Mouse (Mus musculus) adrenal gland (tissue): Measurements from ENCODE around the gene Hspbp1.

Experiments used
- intact Hi-C: fragments of 180-260 bp; cut with DNase I; formaldehyde crosslinking; loops from one replicate; pipeline ENCODE4 v1.15.1; 2025

The Hspbp1 gene

DNA sequence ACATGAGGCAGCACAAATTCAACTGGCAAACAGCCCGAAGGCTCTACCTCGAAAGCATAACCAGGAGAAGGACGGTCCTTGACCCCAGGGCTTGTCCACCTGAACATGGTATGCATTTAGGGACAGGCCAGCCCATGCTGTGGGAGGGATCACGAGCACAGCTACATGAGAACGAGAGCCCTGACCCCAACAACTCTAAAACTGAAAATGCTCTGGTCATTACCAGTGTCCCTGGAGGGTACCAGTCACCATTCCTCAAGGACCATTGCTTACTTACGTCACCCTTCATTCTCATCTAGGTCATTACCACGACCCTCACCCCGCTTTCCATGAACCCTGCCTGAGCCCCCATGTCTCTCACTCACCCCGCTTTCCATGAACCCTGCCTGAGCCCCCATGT is 15.7 kb downstream of the Hspbp1 start:
- intact Hi-C loops, result no loop called here

DNA sequence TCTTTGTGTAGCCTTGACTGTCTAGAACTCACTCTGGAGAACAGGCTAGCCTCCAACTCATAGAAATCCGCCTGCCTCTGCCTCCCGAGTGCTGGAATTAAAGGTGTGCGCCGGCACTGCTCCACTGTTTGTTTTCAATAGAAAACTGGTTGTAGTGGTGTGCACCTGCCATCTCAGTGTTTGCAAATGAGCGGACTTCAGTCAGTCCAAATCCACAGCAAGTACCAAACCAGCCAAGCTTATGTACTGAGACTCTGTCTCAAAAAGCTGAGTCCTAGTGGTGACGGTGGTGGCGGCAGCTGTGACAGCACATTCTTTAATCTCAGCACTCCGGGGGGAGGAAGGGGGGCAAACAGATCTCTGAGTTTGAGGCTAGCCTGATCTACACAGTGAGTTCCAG is 16.4 kb downstream of the Hspbp1 start:
- intact Hi-C loops, result no loop called here

DNA sequence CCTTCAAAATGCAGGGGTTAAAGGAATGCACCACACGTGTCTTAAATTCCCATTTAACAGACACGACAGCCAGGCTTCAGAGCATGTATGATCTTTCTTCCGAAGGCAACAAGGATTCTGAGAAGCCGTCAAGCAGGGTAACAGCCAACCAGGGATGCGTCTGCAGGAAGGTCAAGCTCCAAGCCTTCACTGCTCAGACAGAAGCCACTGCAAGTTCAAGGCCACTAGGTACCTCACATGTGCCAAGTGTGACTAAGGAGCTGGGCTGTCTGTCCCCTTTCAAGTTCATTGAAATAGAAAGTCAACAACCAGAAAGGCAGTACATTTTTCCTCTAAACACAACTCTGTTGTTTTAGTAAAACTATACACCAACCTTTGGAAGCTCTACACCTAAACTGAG is 18.0 kb downstream of the Hspbp1 start:
- intact Hi-C loops, result no loop called here

DNA sequence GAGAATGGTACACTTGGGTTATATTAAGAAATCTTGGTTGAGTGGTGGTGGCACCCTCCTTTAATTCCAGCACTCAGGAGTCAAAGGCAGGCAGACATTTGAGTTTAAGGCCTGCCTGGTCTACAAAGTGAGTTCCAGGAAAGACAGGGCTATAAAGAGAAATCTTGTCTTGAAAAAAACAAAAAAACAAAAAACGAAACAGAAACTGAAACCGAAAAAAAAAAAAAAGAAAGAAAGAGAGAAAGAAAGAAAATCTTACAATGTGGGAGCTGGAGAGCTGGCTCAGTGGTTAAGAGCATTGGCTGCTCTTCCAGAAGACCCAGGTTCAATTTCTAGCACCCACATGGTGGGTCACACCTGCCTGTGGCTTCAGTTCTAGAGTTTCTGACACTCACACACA is 21.1 kb downstream of the Hspbp1 start:
- intact Hi-C loops, result no loop called here

DNA sequence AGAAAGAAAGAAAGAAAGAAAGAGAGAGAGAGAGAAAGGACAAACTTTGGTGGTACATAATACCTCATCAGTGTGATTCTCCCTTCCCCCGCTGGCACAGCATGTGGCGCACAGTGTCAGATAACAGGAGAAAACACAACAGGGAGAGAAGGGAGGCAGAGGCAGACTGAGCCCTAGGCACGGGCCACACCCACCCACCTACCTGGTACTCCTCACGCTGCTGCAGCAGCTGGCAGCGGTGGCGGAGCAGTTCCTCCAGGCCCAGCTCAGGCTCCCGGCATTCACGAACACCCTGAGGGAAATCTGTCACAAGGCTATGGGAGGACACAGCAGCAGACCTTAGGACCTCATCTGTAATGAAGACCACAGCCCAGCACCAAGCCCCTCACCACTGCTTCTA is 21.7 kb downstream of the Hspbp1 start:
- intact Hi-C loops, result no loop called here

DNA sequence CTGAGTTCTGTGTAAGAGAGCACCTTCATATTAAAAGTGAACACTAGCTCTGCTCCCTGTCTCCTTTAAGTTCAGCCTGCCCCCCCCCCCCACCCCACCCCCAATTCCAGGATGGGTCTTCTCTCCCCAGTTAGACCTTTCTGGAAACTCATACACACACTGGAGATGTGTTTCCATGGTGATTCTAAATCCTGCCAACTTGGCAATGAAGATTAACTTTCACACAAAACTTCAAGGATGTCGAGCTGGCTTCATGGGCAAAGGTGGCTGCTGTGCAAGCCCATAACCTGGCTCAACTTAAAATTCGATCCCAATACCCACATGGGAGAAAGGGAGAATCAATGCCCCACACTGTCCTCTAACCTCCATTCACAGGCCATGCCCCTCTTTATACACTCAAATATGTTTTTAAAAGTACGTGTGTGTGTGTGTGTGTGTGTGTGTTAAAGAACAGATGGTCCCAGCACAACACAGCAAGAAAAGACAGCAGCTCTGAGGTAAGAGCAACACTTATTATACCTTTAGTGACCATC is 24.9 kb downstream of the Hspbp1 start:
- intact Hi-C loops, result no loop called here

DNA sequence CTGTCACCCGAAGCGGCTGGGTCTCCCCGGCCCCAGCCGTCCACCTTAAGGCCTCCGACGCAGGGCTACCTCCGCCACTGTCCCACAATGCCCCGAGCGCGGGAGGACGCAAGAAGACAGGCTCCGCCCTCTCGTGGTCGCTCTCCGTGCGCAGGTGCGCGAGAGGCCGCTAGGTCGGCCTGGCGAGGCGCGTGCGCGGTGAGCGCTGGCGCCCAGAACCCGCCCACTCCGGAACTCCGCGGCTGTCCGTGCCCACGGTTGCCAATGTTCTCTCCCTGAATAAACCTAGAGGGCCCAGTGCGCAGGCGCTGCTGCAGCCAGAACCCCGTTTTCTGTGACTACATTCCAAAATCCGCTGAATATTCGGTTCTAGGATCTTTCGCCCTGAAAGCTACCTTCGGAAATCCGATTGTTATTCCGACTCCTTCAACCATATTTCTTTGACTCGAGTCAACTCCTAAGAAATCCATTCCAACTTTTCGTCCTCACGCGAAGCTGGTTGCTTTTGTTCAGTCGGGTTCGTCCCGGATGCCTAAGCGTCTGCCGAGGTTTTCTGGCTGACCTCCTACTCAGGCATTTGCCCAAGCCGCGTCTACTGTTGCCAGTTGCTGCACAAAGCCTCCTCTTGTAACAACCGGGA is 25.8 kb downstream of the Hspbp1 start, which contains the start of gene Ppp6r1:
Ppp6r1 (minus strand) TSS at position 108 of the 640 bp plus-strand sequence.
- intact Hi-C loops, result no loop called here

DNA sequence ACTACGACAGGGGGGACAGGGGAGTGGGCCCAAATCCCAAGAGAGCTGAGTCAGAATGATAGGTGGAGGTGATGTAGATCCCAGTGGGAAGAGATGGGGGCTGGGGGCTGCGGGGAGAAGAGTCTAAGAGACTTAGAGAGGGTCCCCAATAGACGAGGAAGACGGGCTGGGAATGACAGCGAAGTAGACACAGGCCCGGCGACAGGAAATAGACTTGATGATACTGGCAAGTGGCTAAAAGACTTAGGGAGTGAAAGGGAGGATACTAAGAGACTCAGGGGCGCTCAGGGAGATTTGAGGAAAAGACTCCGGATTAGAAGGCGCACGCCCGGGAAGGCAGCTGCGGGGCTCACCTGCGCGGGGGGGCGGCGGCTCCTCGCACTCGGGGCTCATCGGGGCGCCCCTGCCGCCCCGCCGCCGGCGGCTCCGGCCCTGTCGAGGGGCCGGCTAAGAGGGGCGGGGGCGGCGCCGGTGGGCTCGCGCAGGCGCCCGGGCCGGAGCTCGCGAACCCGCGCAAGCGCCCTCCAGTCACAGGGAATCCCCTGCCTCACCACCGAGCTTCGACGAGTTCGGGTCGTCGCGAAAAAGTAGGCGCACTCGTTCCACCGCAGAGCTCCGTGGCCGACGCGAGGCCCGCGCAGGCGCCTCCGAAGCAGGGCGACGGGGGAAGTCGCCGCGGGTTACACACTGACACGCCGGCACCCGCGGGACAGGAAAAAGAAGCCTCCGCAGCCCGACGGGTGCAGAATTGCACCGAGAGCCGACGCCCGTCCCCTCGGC is 26.6 kb downstream of the Hspbp1 start:
- intact Hi-C loops, result no loop called here

DNA sequence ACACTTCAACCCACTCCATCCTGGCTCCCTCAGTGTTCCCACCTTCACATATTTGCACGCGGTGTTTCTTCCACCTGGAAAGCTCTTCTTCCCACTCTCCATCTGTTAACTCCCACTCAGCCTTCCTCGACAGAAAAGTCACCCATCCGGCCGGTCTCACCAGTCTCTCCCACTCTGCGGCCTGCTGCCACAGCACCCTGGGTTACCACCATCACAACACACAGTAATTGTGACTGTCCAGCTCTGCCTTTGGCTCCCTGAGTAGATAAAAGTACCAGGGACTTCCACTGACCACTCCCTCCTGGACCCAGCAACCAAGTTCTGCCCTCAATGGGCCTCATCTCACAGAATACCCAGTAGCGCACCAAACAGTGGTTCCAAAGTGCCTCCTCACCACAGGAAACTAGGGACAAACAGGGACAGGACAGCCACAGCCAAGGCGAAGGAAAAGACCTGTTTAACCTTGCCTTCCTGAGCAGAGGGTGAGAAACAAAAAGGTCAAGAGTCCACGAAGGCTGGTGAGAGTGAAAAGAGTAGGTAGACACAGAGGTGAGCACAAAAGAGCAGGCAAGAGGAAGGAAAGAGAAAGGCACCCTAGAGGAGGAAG is 27.2 kb downstream of the Hspbp1 start:
- intact Hi-C loops, result no loop called here

DNA sequence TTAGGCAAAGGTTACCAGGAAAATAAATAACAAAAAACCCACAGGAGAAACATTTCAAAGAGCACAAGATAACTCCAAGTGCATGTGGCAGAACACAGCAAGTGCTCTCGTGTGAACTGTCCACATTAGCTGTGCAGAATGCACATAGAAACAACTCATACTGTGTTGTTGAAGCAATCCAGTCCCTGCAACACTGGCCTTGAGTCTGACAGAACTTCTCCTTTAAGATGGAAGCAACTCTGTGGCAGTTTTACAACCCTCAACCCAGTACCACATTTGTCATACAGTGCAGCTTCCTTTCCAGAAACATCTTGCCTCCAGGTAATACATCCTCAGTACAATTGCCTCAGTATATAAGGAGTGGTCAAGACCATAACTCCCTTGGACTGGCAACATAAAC is 28.1 kb downstream of the Hspbp1 start:
- intact Hi-C loops, result no loop called here

DNA sequence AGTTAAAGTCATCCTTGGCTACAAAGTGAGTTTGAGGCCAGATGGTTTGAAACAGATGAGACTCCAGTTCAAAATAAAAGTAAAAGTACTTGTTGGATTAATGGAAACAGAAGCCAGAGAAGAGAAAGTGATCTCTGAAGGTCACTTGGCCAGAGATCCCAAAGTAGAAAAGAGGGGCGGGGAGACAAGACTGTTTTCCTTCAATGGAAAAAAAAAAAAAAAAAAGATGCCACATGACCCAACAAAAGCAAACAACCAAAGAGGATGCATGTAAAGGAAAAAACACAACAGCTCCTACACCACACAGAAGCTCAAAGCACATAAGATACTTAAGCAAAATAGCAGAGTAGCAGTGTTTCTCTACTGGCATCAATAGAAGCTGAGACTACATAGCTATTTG is 29.0 kb downstream of the Hspbp1 start:
- intact Hi-C loops, result no loop called here

DNA sequence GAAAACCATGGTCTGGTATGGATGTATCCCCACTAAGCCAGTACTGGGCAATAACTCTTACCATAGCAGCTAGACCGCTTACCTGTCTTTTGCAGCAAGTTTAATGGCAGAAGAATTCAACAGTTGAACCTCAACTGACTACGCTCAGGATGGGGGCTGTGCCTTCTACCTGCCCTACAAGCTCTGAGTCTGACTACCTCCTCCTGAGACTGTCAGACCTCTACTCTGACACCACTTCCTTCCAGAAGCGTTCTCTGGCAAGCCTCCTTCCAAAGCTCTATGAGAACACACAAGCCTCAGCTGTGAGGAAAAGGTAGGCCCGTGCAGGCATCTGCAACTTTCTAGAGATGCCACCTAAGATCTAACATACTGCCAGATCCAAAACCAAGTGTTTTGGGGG is 29.5 kb downstream of the Hspbp1 start:
- intact Hi-C loops, result no loop called here

DNA sequence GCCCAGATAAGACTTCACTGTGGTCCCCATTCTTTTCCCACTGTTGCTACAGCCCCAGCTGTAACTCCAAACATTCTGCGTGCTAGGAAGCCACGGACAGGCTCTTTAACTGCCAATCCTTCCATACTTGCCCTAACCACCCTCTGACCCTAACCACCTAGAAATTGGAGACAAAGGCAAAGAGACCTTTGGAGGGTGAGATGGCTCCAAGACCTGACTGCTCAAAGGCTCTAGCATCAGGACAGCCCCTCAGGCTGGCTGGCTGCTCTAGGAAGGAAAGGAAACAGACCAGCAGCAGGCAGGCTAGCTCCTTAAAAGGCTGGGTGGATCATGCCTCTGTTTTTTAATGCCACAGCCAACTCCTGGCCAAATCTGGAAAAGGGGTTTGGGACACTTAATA is 30.6 kb downstream of the Hspbp1 start:
- intact Hi-C loops, result no loop called here

DNA sequence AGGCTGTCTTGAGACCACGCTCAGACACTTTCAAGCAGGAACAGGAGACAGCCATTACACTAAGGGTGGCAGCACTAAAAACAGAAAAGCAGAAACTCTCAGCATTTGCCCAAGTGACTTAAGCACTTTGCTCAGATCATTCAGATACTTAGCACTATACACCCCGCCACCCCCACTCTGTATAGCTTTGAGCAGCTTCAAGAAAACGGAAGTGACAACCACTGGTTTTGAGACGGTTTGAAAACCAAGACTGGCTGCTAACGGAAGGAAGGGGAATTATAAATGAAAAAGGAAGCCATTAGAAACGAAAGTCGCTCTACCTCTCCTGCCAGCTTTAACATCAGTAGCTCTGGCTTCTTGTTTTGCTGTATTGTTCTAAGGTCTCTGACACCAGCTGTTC is 31.1 kb downstream of the Hspbp1 start:
- intact Hi-C loops, result no loop called here

DNA sequence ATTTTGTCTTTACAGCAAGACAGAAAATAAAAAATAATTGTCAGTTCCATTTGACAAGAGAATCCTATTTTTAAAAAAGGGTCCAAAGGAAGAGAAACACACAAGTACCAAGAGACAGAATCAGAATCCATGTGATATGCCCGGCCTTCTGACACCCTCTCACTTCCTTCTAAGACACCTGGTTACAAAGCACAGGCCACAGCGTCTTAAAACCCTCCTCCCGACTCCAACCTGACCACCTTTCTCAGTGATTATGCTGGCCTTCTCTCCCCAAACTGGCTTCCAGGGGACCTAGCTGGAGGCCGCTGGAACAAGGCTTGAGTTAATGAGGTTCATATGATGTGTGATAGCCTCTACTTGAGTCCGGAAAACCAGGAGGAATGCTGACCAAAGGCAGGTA is 31.5 kb downstream of the Hspbp1 start:
- intact Hi-C loops, result no loop called here

DNA sequence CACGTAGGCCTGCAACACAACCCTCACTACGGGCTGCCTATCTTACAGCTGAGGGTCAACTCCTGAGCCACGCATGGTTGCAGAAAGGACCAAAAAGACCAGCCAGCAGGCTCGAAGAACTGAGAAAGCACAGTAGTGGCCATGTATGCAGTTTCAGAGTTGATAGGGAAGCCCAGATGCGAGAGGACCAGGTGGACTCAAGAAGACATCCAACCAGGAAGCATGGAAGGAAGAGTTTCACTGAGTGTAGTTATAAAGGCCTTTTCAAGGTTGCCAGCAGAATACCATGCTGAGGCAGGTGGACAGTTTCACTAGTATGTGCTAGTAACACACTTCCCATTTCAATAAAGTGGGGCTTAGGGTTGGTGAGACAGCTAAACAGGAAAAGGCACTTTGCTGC is 32.1 kb downstream of the Hspbp1 start:
- intact Hi-C loops, result no loop called here

DNA sequence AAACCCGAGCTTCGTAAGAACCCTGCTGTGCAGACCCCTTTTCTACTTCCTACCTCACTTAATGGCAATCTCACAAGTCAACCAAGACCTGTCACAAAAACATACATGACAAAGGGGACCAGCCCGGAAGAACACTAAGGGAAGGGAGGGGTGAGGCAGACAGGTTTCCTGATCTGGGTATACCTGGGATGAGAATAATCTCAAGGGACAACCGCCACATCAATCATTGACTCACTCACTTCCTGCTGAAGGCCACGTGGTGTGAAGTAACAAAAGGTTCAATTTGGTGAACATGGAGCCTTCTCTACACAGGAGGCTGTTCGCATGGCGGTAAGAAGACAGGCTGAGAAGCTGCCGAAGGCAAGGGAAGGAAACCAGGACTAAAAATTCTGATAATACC is 33.3 kb downstream of the Hspbp1 start:
- intact Hi-C loops, result no loop called here

DNA sequence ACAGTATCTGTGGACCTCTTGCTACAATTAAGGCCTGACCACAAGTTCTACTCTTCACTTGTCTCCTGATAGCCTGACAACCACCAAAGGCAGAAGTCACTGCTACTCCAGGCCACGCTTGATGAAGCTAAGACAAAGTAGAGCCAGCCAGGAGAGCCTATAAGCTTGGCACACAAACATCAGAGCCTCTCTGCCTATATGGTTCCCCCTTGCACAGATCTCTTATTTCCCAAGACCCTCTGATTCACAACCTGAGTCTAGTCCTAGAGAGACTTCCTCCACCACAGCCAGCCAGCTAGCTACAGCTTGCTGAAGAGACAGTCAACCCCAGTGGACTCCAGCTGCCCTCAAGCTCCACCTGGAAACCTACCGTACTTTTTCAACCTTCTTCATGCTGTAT is 36.9 kb downstream of the Hspbp1 start:
- intact Hi-C loops, result no loop called here

DNA sequence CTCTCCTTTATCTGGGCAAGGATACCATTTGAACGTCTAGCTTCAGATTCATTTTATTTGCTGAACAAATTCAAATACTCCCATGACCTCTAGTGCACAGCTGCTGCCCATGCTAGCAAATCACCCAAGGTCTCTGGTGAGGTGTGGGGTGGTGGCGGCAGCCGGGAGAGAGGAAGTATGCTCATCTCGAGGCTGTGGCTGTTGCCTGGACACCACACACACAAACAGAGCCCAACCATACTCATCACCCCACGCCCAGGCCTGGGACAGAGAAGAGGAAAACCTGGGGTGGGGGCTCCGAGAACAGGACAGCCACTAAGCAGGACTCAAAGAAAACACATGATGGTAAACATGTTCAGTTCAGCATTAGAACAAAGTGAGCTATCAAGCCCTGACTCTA is 37.6 kb downstream of the Hspbp1 start:
- intact Hi-C loops, result no loop called here

DNA sequence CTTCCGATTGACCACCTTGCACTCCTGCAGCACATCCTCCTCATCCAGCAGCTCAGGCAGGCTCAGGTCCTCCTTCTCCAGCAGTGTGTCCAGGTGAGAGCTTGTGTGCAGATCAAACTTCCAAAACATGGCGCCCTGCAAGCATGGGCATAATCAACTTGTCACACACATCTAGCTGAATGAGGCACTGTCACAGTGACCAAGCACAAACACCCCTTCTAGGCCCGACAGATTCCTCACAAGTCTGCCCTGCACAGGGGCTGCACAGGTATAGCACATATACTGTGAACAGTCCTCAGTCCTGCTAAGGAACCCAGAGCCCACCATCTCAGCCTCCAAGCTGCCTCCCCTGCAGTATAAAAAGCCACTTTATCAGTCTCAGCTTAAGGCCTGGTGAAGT is 38.1 kb downstream of the Hspbp1 start:
- intact Hi-C loops, result no loop called here

DNA sequence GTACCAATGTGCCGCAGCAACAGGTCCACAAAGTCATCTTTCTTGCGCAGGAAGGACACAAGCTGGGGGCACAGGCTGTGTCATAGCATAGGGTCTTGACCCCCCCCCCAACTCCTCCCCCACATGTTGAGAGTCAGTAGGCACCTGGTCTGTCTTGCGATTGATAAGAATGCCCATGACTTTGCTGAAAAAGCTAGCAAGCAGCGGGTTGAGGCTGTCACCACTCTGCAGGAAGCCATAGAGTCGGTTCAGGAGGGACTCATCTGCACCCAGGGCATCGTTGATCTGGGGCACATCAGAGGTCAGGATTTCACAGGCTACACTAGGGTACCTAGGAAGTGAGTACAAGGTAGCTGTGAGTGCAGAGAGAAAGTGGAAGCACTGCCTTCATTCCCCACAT is 41.6 kb downstream of the Hspbp1 start:
- intact Hi-C loops, result no loop called here

DNA sequence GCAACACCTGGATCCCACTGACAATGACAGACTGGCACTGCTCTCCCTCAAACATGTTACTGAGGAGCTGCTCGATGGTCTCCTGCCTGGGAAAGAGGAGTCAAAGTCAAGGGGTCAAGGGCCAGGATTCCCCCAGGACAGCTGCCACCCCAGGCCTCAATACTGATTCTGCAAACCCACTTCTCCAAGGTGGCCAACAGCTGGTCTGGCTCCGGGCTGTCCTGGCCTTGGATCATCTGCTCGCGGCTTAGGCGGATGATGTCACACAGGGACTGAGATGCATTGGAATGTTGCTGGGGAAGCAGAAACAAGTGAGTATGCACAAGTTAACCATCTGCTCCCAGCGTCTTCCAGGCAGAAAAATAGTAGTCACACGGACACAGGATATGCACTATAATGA is 42.9 kb downstream of the Hspbp1 start:
- intact Hi-C loops, result no loop called here

DNA sequence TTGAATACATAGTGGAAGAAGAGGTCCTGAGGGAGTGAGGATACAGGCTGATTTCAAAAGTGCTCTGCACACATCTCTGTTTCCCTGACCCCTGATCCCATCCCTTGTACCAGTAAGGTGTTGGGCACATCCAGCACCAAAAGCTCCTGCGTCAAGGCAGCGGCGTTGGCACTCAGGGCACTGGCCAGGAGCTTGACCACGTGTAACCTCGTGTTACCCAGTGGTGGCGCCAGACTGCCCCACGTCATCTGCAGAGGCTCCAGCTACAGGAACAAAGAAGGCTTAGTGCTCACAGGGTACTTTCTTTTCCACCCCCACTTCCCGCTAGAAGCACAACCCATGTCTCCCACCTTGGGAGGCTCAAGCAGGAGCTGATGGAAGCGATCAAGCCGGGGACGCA is 43.7 kb downstream of the Hspbp1 start:
- intact Hi-C loops, result no loop called here
